Mouse (Mus musculus): ENCODE data around the gene Gbgt1. TPM values are rescaled to one million over a fixed set of nuclear protein-coding genes. Genes with fewer than 3 reads are reported as not detected.

The Gbgt1 gene
- polyA plus RNA-seq, 1 experiment from 2014 or later: 1.4 TPM

DNA sequence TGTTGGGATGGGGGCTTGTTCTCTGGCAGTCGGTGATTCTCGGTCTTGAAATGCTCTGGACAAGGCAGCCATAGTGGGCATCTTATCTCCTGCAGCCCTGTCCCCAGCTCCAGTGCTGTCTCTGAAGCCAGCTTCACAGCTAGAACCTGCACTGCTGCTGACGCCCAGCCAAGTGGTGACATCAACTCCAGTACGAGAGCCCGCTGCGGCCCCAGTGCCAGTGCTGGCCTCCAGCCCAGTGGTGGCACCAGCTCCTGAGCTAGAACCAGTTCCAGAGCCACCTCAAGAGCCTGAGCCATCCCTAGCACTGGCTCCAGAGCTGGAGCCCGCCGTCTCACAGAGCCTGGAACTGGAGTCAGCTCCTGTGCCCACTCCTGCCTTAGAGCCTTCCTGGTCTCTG lies 47.2 kb downstream of the Gbgt1 start:
- no peak overlapping the region for H3K4me3 ChIP-seq (replicated peaks)
- no peaks in the 10 kb centered on the region for H3K27me3 ChIP-seq
- peaks cover 20% of the 10 kb centered on the region for H3K4me1 ChIP-seq (replicated peaks)
- WGBS: 95% methylated on average over 8 of the region's 8 CpGs
- no peak for ATAC-seq
- peaks cover 76% of the 10 kb centered on the region for H3K36me3 ChIP-seq
- no peaks in the 10 kb centered on the region for H3K9me3 ChIP-seq
- no peak overlapping the region for H3K27ac ChIP-seq
- H3K4me2 ChIP-seq (replicated peaks): no peak overlapping the region
- H3K9ac ChIP-seq (replicated peaks): 0 out of 2 replicates have a peak overlapping the region, but pooled peaks have one; percentile 19

DNA sequence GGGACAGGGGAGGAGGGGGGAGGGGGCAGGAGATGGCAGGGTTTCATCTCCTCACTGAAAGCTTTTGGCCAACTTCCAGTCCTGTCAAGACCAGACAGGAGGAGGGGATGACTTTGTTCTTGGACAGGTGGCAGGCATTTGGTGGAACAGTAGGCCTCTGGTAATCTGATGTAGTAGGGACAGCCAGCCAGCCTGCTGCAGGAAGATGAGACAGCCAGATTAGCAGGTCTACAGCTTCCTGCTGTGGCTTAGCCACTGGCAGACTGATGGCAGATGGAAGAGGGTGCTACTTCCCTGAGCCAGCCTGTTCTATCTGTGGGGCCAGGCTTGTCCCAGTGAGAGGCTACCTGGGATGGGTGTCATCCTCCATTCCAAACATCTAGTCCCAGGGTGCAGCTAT lies 49.3 kb downstream of the Gbgt1 start:
- Histone ChIP-seq H3K36me3 (peaks cover 97% of the 10 kb centered on the region), H3K9ac (replicated peaks) (no peak overlapping the region; the same call in 1 of the 2 replicates), H3K4me2 (replicated peaks) (no peak overlapping the region), H3K4me1 (replicated peaks) (no peaks in the 10 kb centered on the region), H3K4me3 (replicated peaks) (no peak overlapping the region), H3K27ac (no peak overlapping the region), H3K27me3 (no peaks in the 10 kb centered on the region), H3K9me3 (no peaks in the 10 kb centered on the region)
- ATAC-seq: no peak

DNA sequence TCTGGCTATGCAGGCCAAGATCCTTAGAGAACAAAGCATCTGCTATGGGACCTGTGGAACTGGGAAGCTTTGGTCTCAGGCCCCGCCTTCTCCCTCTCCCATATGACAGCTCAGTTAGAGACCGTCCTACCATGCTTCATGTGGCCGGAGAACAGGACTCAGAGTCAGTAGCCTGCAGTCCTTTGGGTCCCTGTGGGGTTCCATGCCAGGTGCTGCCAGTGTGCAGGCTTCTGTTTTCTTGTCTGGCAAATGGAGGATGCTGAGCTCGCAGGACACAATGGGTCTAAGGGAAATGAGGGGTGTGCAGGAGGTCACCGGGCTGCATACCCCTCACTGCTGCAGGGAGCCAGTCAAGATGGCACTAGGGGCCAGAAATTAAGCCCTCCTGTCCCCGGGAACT lies 49.9 kb downstream of the Gbgt1 start:
- H3K4me3 ChIP-seq (replicated peaks): no peak overlapping the region
- peaks cover 98% of the 10 kb centered on the region for H3K36me3 ChIP-seq
- H3K27ac ChIP-seq: no peak overlapping the region
- H3K27me3 ChIP-seq: no peaks in the 10 kb centered on the region
- no peak overlapping the region for H3K9ac ChIP-seq (replicated peaks)
- no peak overlapping the region for H3K4me2 ChIP-seq (replicated peaks)
- H3K9me3 ChIP-seq: no peaks in the 10 kb centered on the region
- no peaks in the 10 kb centered on the region for H3K4me1 ChIP-seq (replicated peaks)
- 81% methylated on average over 6 of the region's 6 CpGs for WGBS
- no peak for ATAC-seq

DNA sequence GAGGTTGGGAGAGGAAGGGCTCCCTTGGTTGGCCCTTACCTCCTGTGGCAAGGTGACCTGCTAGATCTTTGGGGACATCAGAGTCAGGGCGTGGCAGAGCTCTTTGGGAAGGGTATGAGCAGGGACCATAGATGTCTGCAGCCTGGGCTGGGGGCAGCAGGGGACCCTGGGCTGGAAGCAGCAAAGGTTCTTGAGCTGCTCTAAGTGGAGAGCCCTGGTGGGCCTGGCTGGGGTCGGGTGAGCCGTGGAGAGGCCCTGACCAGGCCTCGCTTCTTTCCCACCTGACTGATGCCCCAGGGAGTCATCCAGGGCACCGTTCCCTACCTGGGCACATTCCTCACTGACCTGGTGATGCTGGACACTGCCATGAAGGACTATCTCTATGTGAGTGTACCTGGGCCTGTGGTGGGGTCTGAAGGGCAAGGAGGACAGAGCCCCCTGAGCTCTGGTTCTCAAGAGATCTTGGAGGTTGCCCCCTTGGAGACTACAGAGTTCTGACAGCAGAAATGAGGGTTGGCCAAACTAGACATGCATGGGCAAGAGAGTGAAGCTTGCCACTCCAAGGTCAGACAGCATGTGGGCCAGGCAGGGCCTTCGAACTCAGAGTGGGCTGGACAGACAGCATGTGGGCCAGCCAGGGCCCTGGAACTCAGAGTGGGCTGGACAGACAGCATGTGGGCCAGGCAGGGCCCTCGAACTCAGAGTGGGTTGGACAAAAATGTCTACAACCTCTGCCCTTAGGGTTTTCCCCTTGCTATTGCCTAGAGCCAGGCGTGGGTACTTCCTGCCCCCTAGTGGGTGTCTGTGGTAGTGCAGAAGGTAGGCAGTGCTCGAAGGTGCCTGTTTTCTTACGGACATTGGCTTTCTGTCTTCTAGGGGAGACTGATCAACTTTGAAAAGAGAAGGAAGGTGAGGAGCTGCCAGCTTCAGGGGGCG lies 50.8 kb downstream of the Gbgt1 start:
- WGBS: 49% methylated on average over 11 of the region's 11 CpGs
- Histone ChIP-seq H3K4me1 (replicated peaks) (no peaks in the 10 kb centered on the region), H3K27ac (no peak overlapping the region), H3K4me2 (replicated peaks) (no peak overlapping the region), H3K9ac (replicated peaks) (0 out of 2 replicates have a peak overlapping the region, but pooled peaks have one; percentile 16), H3K27me3 (no peaks in the 10 kb centered on the region), H3K36me3 (peaks cover 98% of the 10 kb centered on the region), H3K9me3 (no peaks in the 10 kb centered on the region), H3K4me3 (replicated peaks) (no peak overlapping the region)
- peak; percentile 47; the same call in 1 of the 2 replicates for ATAC-seq

DNA sequence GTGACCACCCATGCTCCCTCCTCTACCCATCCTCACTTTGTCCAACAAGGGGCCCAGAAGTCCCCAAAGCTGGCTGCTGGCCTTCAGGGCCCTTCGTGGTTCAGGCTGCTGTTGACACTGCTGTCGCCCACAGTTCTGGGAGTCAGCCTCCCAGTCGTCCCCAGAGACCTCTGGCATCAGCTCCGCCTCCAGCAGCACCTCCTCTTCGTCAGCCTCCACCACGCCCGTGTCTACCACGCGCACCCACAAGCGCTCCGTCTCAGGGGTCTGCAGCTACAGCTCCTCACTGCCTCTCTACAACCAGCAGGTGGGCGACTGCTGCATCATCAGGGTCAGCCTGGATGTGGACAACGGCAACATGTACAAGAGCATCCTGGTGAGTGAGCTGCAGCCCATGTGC lies 52.5 kb downstream of the Gbgt1 start:
- no peak for ATAC-seq

DNA sequence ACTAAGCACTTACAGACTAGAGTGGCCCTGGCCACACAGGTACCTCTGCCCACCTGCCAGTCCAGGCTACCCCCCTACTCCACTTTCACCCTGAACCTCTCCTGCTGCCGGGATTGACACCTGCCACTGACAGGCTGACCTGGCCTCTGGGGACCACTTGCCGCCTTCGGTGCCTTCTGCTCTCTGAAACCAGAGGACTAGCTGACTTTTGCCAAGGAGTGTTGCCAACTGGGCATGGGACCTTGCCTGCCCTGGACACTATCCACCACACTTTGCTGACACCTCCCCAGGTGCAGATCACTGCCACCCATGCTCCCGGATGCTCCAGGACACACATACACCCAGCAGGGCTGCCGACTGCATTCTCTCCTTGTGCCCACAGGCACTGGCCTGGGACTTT lies 55.6 kb downstream of the Gbgt1 start:
- Histone ChIP-seq H3K4me1 (replicated peaks) (no peaks in the 10 kb centered on the region), H3K27me3 (no peaks in the 10 kb centered on the region), H3K9ac (replicated peaks) (no peak overlapping the region), H3K36me3 (peaks cover 83% of the 10 kb centered on the region), H3K9me3 (no peaks in the 10 kb centered on the region), H3K4me2 (replicated peaks) (no peak overlapping the region), H3K4me3 (replicated peaks) (no peak overlapping the region), H3K27ac (no peak overlapping the region)
- 94% methylated on average over 5 of the region's 5 CpGs for WGBS
- no peak for ATAC-seq

More for the DNA sequence above, 52.5 kb downstream of the Gbgt1 start:
- Histone ChIP-seq H3K4me2 (replicated peaks) (no peak overlapping the region), H3K9ac (replicated peaks) (no peak overlapping the region), H3K27me3 (no peaks in the 10 kb centered on the region), H3K9me3 (no peaks in the 10 kb centered on the region), H3K27ac (no peak overlapping the region), H3K4me3 (replicated peaks) (no peak overlapping the region), H3K4me1 (replicated peaks) (no peaks in the 10 kb centered on the region), H3K36me3 (peaks cover 98% of the 10 kb centered on the region)
- 90% methylated on average over 13 of the region's 13 CpGs for WGBS

Other genes starting within 250 kb of the Gbgt1 start
- gene Ppp1r26, start 50.1 kb upstream of the Gbgt1 start, polyA plus RNA-seq (2015; fragmentation: Nextera tagmentation; extraction: Ambion mirVana): 10.7 and 11.8 TPM in 2 replicates
- 0.85 and 1.3 TPM in 2 replicates for gene 1700007K13Rik, start 30.6 kb upstream of the Gbgt1 start, polyA plus RNA-seq (2015; fragmentation: Nextera tagmentation; extraction: Ambion mirVana)
- gene Mrps2, start 28.8 kb upstream of the Gbgt1 start, polyA plus RNA-seq (2015; fragmentation: Nextera tagmentation; extraction: Ambion mirVana): 50.1 and 52.3 TPM in 2 replicates
- gene Gm10134, start 9.2 kb downstream of the Gbgt1 start, polyA plus RNA-seq (2015; fragmentation: Nextera tagmentation; extraction: Ambion mirVana): 1.0 and 1.5 TPM in 2 replicates
- 70.8 and 82.0 TPM in 2 replicates for gene Ralgds, start 16.2 kb downstream of the Gbgt1 start, polyA plus RNA-seq (2015; fragmentation: Nextera tagmentation; extraction: Ambion mirVana)
- 0.07 and 0.13 TPM in 2 replicates for gene Cel, start 66.5 kb downstream of the Gbgt1 start, polyA plus RNA-seq (2015; fragmentation: Nextera tagmentation; extraction: Ambion mirVana)
- gene Gtf3c5, start 86.9 kb downstream of the Gbgt1 start, polyA plus RNA-seq (2015; fragmentation: Nextera tagmentation; extraction: Ambion mirVana): 51.0 and 51.6 TPM in 2 replicates
- gene Gfi1b, start 125.1 kb downstream of the Gbgt1 start, polyA plus RNA-seq (2015; fragmentation: Nextera tagmentation; extraction: Ambion mirVana): 0.43 and 0.67 TPM in 2 replicates
- 37.1 and 38.4 TPM in 2 replicates for gene Tsc1, start 144.3 kb downstream of the Gbgt1 start, polyA plus RNA-seq (2015; fragmentation: Nextera tagmentation; extraction: Ambion mirVana)
- 1.1 and 1.6 TPM in 2 replicates for gene Spaca9, start 202.8 kb downstream of the Gbgt1 start, polyA plus RNA-seq (2015; fragmentation: Nextera tagmentation; extraction: Ambion mirVana)
- gene Ak8, start 203.3 kb downstream of the Gbgt1 start, polyA plus RNA-seq (2015; fragmentation: Nextera tagmentation; extraction: Ambion mirVana): 2.2 and 2.6 TPM in 2 replicates